Mouse (Mus musculus): ENCODE data around the gene Gm12355.

The Gm12355 gene

GRCm38 (mm10) chr11:98602090-98602690 is 23.3 kb downstream of the Gm12355 start:
- peak; percentile 81 for DNase-seq (ENCODE audit: low spot score)

- DNase-seq (ENCODE audit: low spot score) = no peak
Measured at GRCm38 (mm10) chr11:98599291-98599690, 26.2 kb downstream of the Gm12355 start.

- no peak for DNase-seq (ENCODE audit: low spot score)
Measured at GRCm38 (mm10) chr11:98598851-98599290, 26.6 kb downstream of the Gm12355 start.

- DNase-seq (ENCODE audit: low spot score) = no peak
Measured at GRCm38 (mm10) chr11:98597991-98598390, 27.5 kb downstream of the Gm12355 start, which contains the start of gene Lrrc3c. Gene Lrrc3c, plus strand, starts transcription at chr11:98598291.

GRCm38 (mm10) chr11:98597363-98597762 is 28.1 kb downstream of the Gm12355 start:
- peak; percentile 80 for DNase-seq (ENCODE audit: low spot score)

- DNase-seq (ENCODE audit: low spot score) = no peak
Measured at GRCm38 (mm10) chr11:98595955-98596354, 29.5 kb downstream of the Gm12355 start.

- no peak for DNase-seq (ENCODE audit: low spot score)
Measured at GRCm38 (mm10) chr11:98595473-98595872, 30.0 kb downstream of the Gm12355 start.

- no peak for DNase-seq (ENCODE audit: low spot score)
Measured at GRCm38 (mm10) chr11:98595021-98595420, 30.4 kb downstream of the Gm12355 start.

GRCm38 (mm10) chr11:98590548-98591445 is 34.7 kb downstream of the Gm12355 start:
- DNase-seq (ENCODE audit: low spot score) = no peak

- no peak for DNase-seq (ENCODE audit: low spot score)
Measured at GRCm38 (mm10) chr11:98589306-98589705, 36.2 kb downstream of the Gm12355 start.

GRCm38 (mm10) chr11:98588833-98589281 is 36.6 kb downstream of the Gm12355 start:
- DNase-seq (ENCODE audit: low spot score) = no peak

GRCm38 (mm10) chr11:98587684-98588546 is 37.5 kb downstream of the Gm12355 start:
- peak; percentile 75 for DNase-seq (ENCODE audit: low spot score)

GRCm38 (mm10) chr11:98586892-98587563 is 38.4 kb downstream of the Gm12355 start, which contains the start of gene Ormdl3:
Gene Ormdl3, minus strand, starts transcription at chr11:98587368.
- peak; percentile 100 for DNase-seq (ENCODE audit: low spot score)

GRCm38 (mm10) chr11:98586087-98586891 is 39.2 kb downstream of the Gm12355 start:
- DNase-seq (ENCODE audit: low spot score) = no peak

- no peak for DNase-seq (ENCODE audit: low spot score)
Measured at GRCm38 (mm10) chr11:98584629-98585177, 40.8 kb downstream of the Gm12355 start.

GRCm38 (mm10) chr11:98584146-98584545 is 41.3 kb downstream of the Gm12355 start:
- DNase-seq (ENCODE audit: low spot score) = no peak

- no peak for DNase-seq (ENCODE audit: low spot score)
Measured at GRCm38 (mm10) chr11:98583571-98583970, 41.9 kb downstream of the Gm12355 start.

GRCm38 (mm10) chr11:98583265-98583552 is 42.3 kb downstream of the Gm12355 start:
- no peak for DNase-seq (ENCODE audit: low spot score)

- DNase-seq (ENCODE audit: low spot score) = no peak
Measured at GRCm38 (mm10) chr11:98582551-98583264, 42.8 kb downstream of the Gm12355 start.

GRCm38 (mm10) chr11:98582030-98582388 is 43.5 kb downstream of the Gm12355 start:
- DNase-seq (ENCODE audit: low spot score) = no peak
